Mouse (Mus musculus) urinary bladder, postnatal 25 days (tissue): ENCODE results near the gene Zfp94.
A peak's percentile ranks its signal among the peaks of the same experiment; 100 is the strongest.
"Not testable (repeated sequence)": the region's sequence is repeated elsewhere in the genome, so short reads cannot be mapped to it uniquely, and the experiment has no call there.

Experiments
- DNase-seq: peaks from one replicate; pipeline ENCODE4 v3.0.0; 2022; ENCODE audit warnings: low spot score

The Zfp94 gene

GRCm38 (mm10) chr7:24315726-24316566 lies 520 bp downstream of the Zfp94 start:
- DNase-seq, result no peak

GRCm38 (mm10) chr7:24300771-24301282 lies 15.6 kb downstream of the Zfp94 start, which contains the start of gene Zfp61:
TSS of gene Zfp61 (minus strand) at chr7:24301232.
- DNase-seq, result no peak

- DNase-seq, result no peak
Observed at GRCm38 (mm10) chr7:24299823-24300481, 16.5 kb downstream of the Zfp94 start.

GRCm38 (mm10) chr7:24298973-24299708 lies 17.3 kb downstream of the Zfp94 start:
- DNase-seq, result peak; percentile 54

- no peak for DNase-seq
Observed at GRCm38 (mm10) chr7:24298635-24298972, 17.9 kb downstream of the Zfp94 start.

- DNase-seq, result no peak
Observed at GRCm38 (mm10) chr7:24297361-24298095, 18.9 kb downstream of the Zfp94 start.

- no peak for DNase-seq
Observed at GRCm38 (mm10) chr7:24296386-24296785, 20.1 kb downstream of the Zfp94 start.

GRCm38 (mm10) chr7:24295376-24295775 lies 21.1 kb downstream of the Zfp94 start:
- DNase-seq, result no peak

GRCm38 (mm10) chr7:24294763-24295162 lies 21.7 kb downstream of the Zfp94 start:
- DNase-seq, result no peak

GRCm38 (mm10) chr7:24293061-24293851 lies 23.2 kb downstream of the Zfp94 start:
- DNase-seq, result no peak

GRCm38 (mm10) chr7:24291387-24292090 lies 24.9 kb downstream of the Zfp94 start:
- no peak for DNase-seq

GRCm38 (mm10) chr7:24290106-24290693 lies 26.3 kb downstream of the Zfp94 start:
- no peak for DNase-seq

- no peak for DNase-seq
Observed at GRCm38 (mm10) chr7:24288512-24288911, 28.0 kb downstream of the Zfp94 start.

GRCm38 (mm10) chr7:24287670-24288069 lies 28.8 kb downstream of the Zfp94 start:
- no peak for DNase-seq

GRCm38 (mm10) chr7:24286916-24287315 lies 29.6 kb downstream of the Zfp94 start:
- no peak for DNase-seq

- no peak for DNase-seq
Observed at GRCm38 (mm10) chr7:24286090-24286489, 30.4 kb downstream of the Zfp94 start.

- no peak for DNase-seq
Observed at GRCm38 (mm10) chr7:24280858-24281145, 35.7 kb downstream of the Zfp94 start.

- DNase-seq, result no peak
Observed at GRCm38 (mm10) chr7:24280031-24280857, 36.2 kb downstream of the Zfp94 start.

- DNase-seq, result not testable (repeated sequence)
Observed at GRCm38 (mm10) chr7:24278771-24279170, 37.7 kb downstream of the Zfp94 start.
